Mouse (Mus musculus): Measurements from ENCODE around the gene Cln5. TPM values are rescaled to one million over a fixed set of nuclear protein-coding genes. Genes with fewer than 3 reads are reported as not detected.

The Cln5 gene
- polyA plus RNA-seq, 1 experiment from 2014 or later = 10.7 TPM

DNA sequence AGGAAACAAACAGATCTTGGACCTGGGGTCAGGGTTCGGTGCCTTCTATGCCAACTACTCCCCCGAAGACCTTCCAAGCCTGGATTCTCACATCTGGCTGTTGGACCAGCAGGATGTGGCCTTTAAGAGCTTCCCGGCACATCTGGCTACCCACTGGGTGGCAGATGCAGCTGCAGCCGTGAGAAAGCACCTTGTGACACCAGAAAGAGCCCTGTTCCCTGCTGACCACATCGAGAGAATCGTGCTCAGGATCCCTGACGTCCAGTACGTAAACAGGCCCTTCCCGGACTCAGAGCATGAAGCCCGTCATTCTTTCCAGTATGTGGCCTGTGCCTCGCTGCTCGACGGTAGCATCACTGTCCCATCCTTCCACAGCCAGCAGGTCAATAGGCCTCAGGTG, 15.3 kb upstream of the Cln5 start:
- H3K4me1 ChIP-seq (ENCODE audit: control insufficient read depth, insufficient read depth, low read length) = no peaks in the 10 kb centered on the region
- no peaks in the 10 kb centered on the region for H3K27me3 ChIP-seq (ENCODE audit: control insufficient read depth, insufficient read depth, low read depth, low read length)
- H3K4me3 ChIP-seq (ENCODE audit: low read depth, low read length) = no peak overlapping the region
- no peak overlapping the region for H3K27ac ChIP-seq (ENCODE audit: low read length)
- no peak for ATAC-seq
- no peak overlapping the region for H3K4me2 ChIP-seq (ENCODE audit: low read length)
- H3K9ac ChIP-seq (ENCODE audit: low read depth, low read length) = no peak overlapping the region
- H3K9me3 ChIP-seq (replicated peaks; ENCODE audit: control insufficient read depth, low read length, poor library complexity, severe bottlenecking) = no peaks in the 10 kb centered on the region
- H3K36me3 ChIP-seq (ENCODE audit: control insufficient read depth, insufficient read depth, low read length) = no peaks in the 10 kb centered on the region
- WGBS = 89% methylated on average over 13 of the region's 13 CpGs

DNA sequence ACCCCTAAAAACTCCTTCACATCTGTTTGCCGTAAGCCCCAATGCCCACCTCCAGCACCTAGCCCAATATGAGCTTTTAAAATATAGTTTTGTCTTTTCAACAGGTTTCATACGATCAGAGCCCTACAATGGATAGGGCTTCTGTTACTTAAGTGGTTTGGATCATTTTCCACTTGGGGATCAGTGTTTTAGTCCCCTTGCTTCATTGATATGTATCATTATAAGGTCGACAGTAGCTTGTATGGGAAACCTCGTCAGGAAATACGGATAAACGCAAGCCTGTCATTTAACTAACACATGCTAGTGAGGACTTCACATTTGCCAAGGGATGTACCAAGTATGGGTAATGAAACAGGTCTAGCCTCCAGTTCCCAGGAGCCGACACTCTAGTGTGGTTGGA, 13.4 kb upstream of the Cln5 start:
- H3K9ac ChIP-seq (ENCODE audit: low read depth, low read length) = no peak overlapping the region
- no peaks in the 10 kb centered on the region for H3K9me3 ChIP-seq (replicated peaks; ENCODE audit: control insufficient read depth, low read length, poor library complexity, severe bottlenecking)
- H3K27ac ChIP-seq (ENCODE audit: low read length) = no peak overlapping the region
- H3K4me1 ChIP-seq (ENCODE audit: control insufficient read depth, insufficient read depth, low read length) = no peaks in the 10 kb centered on the region
- H3K27me3 ChIP-seq (ENCODE audit: control insufficient read depth, insufficient read depth, low read depth, low read length) = no peaks in the 10 kb centered on the region
- H3K36me3 ChIP-seq (ENCODE audit: control insufficient read depth, insufficient read depth, low read length) = no peaks in the 10 kb centered on the region
- WGBS = 91% methylated on average over 7 of the region's 7 CpGs
- H3K4me3 ChIP-seq (ENCODE audit: low read depth, low read length) = no peak overlapping the region
- no peak for ATAC-seq
- no peak overlapping the region for H3K4me2 ChIP-seq (ENCODE audit: low read length)

DNA sequence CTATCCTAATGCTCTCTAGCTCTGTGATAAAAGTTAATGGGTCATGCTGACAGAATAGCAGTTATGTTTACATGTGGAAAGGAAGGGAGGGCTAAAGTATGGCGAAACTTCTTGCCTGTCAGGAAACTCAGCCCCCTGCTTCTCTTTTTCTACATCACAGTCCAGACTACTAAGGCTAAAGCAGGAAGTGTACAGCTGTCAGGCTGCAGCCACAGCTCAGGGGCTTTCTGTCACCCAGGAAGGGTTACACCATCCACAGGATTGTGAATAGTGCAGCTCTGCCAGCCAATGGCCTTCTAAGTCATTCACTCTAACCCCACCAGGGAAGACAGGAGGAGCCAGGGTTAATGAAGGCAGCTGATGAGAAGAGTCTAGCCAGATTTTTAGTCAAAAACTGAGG, 11.0 kb upstream of the Cln5 start:
- H3K4me2 ChIP-seq (ENCODE audit: low read length) = no peak overlapping the region
- no peaks in the 10 kb centered on the region for H3K27me3 ChIP-seq (ENCODE audit: control insufficient read depth, insufficient read depth, low read depth, low read length)
- ATAC-seq = no peak
- no peak overlapping the region for H3K27ac ChIP-seq (ENCODE audit: low read length)
- no peak overlapping the region for H3K4me3 ChIP-seq (ENCODE audit: low read depth, low read length)
- no peaks in the 10 kb centered on the region for H3K4me1 ChIP-seq (ENCODE audit: control insufficient read depth, insufficient read depth, low read length)
- H3K9ac ChIP-seq (ENCODE audit: low read depth, low read length) = no peak overlapping the region
- H3K9me3 ChIP-seq (replicated peaks; ENCODE audit: control insufficient read depth, low read length, poor library complexity, severe bottlenecking) = no peaks in the 10 kb centered on the region
- WGBS = 92% methylated on average over 1 of the region's 1 CpGs
- no peaks in the 10 kb centered on the region for H3K36me3 ChIP-seq (ENCODE audit: control insufficient read depth, insufficient read depth, low read length)

DNA sequence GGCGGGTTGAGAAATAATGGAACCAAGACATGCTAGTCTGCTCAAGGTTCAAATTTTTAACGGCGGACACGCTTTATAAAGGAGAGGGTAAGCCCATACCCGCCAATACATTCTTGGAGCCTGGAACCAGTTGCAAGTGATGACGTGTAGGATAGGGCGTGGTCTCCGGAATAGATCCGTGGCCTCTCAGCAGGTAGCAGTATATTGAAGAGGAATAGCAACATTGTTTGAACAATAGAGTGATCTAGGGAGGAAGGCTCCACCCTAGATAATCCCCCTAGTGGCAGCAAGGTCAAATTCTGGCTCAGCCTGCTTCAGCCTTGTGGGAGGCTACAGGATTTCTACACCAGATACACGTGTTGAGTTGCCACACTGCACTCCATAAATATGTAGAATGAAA, 10.5 kb upstream of the Cln5 start:
- H3K9ac ChIP-seq (ENCODE audit: low read depth, low read length) = no peak overlapping the region
- no peak overlapping the region for H3K4me3 ChIP-seq (ENCODE audit: low read depth, low read length)
- WGBS = 86% methylated on average over 10 of the region's 10 CpGs
- ATAC-seq = no peak
- H3K27ac ChIP-seq (ENCODE audit: low read length) = no peak overlapping the region
- H3K36me3 ChIP-seq (ENCODE audit: control insufficient read depth, insufficient read depth, low read length) = no peaks in the 10 kb centered on the region
- no peaks in the 10 kb centered on the region for H3K27me3 ChIP-seq (ENCODE audit: control insufficient read depth, insufficient read depth, low read depth, low read length)
- no peaks in the 10 kb centered on the region for H3K4me1 ChIP-seq (ENCODE audit: control insufficient read depth, insufficient read depth, low read length)
- H3K4me2 ChIP-seq (ENCODE audit: low read length) = no peak overlapping the region
- no peaks in the 10 kb centered on the region for H3K9me3 ChIP-seq (replicated peaks; ENCODE audit: control insufficient read depth, low read length, poor library complexity, severe bottlenecking)

DNA sequence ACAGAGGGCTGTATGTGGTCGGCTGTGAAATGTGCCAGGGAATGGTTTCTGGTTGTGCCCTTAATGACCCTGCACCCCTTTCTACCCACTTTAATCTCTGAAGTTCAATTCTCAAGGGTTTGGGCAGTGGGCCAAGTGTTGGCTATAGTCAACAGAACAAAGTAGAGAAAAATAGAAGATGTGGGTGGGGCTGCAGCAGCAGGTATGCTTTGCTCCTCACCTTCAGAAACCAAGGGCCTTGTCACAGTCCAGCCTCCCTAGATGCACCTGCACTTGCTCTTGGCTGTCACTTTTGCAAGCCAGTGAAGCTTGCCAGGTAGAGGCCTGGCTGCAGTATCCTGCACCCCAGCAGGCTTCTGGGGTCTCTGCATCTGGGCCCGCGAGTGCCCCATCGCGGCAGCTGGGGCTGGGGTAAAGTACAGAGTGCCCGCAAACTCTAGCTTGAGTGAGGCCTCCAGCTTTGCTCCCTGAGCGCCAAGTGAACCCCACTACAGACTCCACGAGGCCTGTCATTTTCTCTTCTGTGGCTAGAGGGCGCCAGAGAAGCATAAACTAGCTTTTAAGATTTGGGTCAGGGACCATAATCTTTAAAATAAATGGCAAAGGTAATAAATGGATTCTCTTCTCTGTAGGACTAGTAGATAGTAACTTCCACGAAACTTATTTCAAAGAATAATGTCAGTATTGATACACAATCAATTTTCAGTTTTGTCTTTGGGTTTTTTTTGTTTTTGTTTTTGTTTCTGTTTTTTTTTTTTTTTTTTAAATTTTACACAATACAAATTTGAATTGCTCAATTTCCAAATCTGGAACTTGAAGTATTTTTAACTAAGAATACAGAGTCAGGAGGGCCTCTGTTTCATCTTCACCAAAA, 4.5 kb upstream of the Cln5 start:
- 0 out of 2 replicates have a peak overlapping the region, but pooled peaks have one; percentile 12 for H3K4me2 ChIP-seq (ENCODE audit: low read length)
- H3K27me3 ChIP-seq (ENCODE audit: control insufficient read depth, insufficient read depth, low read depth, low read length) = no peaks in the 10 kb centered on the region

DNA sequence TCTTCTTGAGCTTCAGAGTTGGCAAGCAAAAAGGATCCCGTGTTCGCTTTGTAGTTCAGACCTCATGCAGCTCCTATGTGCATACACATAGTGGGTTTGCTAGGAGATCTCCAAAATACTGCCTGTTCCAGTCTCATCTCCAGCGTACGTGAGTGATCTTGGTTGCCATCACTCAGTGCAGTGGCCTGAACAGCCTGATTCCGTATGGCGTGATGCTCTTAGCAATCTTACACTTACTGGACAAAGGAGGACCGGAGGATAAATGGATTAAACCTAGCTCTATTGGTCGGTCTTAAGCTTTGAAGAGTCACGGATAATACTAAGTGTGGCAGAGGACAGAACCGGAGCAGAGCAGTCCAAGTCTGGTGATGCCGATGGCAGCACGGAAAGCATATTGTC, 552 bp upstream of the Cln5 start:
- Histone ChIP-seq H3K9ac (ENCODE audit: low read depth, low read length) (peak overlapping the region; percentile 80), H3K4me1 (ENCODE audit: control insufficient read depth, insufficient read depth, low read length) (peaks cover 7% of the 10 kb centered on the region), H3K4me3 (ENCODE audit: low read depth, low read length) (peak overlapping the region; percentile 84), H3K4me2 (ENCODE audit: low read length) (peak overlapping the region; percentile 93), H3K27me3 (ENCODE audit: control insufficient read depth, insufficient read depth, low read depth, low read length) (no peaks in the 10 kb centered on the region), H3K36me3 (ENCODE audit: control insufficient read depth, insufficient read depth, low read length) (0 out of 2 replicates have a peak, but pooled peaks cover 2% of the 10 kb centered on the region), H3K9me3 (replicated peaks; ENCODE audit: control insufficient read depth, low read length, poor library complexity, severe bottlenecking) (no peaks in the 10 kb centered on the region), H3K27ac (ENCODE audit: low read length) (peak overlapping the region; percentile 59)
- ATAC-seq = peak; percentile 66; the same call in 1 of the 2 replicates
- 8% methylated on average over 12 of the region's 12 CpGs for WGBS

More for the DNA sequence above, 4.5 kb upstream of the Cln5 start:
- Histone ChIP-seq H3K9me3 (replicated peaks; ENCODE audit: control insufficient read depth, low read length, poor library complexity, severe bottlenecking) (no peaks in the 10 kb centered on the region), H3K36me3 (ENCODE audit: control insufficient read depth, insufficient read depth, low read length) (no peaks in the 10 kb centered on the region), H3K4me1 (ENCODE audit: control insufficient read depth, insufficient read depth, low read length) (peaks cover 2% of the 10 kb centered on the region; the same call in 1 of the 2 replicates), H3K27ac (ENCODE audit: low read length) (no peak overlapping the region), H3K4me3 (ENCODE audit: low read depth, low read length) (no peak overlapping the region), H3K9ac (ENCODE audit: low read depth, low read length) (no peak overlapping the region)
- ATAC-seq = no peak
- 15% methylated on average over 10 of the region's 10 CpGs for WGBS

DNA sequence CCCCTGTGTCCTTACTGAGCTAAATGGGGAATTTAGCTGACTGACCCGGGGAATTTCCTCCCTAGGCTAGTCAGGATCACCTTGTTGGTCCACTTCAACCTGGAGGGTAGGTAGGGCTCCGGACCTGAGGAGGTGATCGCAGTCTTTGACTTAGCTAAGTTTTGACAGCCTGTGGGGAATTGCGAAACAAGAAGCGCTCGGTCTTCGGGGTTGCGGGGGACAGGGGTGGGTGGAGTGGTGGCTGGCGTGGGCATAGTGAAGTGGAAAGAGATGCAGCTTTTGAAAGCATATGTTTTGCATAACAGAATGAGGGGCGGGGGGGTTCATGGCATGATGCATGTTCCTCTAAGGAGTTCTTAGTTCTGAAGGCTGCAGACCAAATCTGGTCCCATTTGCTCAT, 774 bp downstream of the Cln5 start:
- Histone ChIP-seq H3K27me3 (ENCODE audit: control insufficient read depth, insufficient read depth, low read depth, low read length) (no peaks in the 10 kb centered on the region), H3K9me3 (replicated peaks; ENCODE audit: control insufficient read depth, low read length, poor library complexity, severe bottlenecking) (no peaks in the 10 kb centered on the region), H3K36me3 (ENCODE audit: control insufficient read depth, insufficient read depth, low read length) (0 out of 2 replicates have a peak, but pooled peaks cover 2% of the 10 kb centered on the region), H3K4me3 (ENCODE audit: low read depth, low read length) (peak overlapping the region; percentile 84), H3K9ac (ENCODE audit: low read depth, low read length) (peak overlapping the region; percentile 80), H3K4me1 (ENCODE audit: control insufficient read depth, insufficient read depth, low read length) (peaks cover 7% of the 10 kb centered on the region), H3K27ac (ENCODE audit: low read length) (peak overlapping the region; percentile 59; the same call in 1 of the 2 replicates), H3K4me2 (ENCODE audit: low read length) (peak overlapping the region; percentile 93)
- ATAC-seq = no peak
- 3% methylated on average over 10 of the region's 10 CpGs for WGBS

DNA sequence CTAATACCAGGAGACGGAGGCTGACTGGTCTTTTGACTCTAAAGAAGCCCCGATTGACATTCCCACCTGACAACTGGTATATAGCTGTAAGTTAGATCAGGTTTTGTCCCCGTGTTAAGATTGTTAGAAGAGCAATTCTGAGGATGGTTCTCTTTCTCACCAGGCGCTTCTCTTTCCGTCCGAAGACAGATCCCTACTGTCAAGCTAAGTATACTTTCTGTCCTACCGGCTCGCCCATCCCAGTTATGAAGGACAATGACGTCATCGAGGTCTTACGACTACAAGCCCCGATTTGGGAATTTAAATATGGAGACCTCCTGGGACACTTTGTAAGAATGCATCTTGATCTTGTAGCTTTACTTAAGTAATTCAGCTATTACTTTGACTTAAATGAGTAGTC, 1.5 kb downstream of the Cln5 start:
- no peak overlapping the region for H3K27ac ChIP-seq (ENCODE audit: low read length)
- 0 out of 2 replicates have a peak, but pooled peaks cover 2% of the 10 kb centered on the region for H3K36me3 ChIP-seq (ENCODE audit: control insufficient read depth, insufficient read depth, low read length)
- no peak overlapping the region for H3K9ac ChIP-seq (ENCODE audit: low read depth, low read length)
- H3K4me1 ChIP-seq (ENCODE audit: control insufficient read depth, insufficient read depth, low read length) = peaks cover 7% of the 10 kb centered on the region
- H3K4me2 ChIP-seq (ENCODE audit: low read length) = no peak overlapping the region
- no peak overlapping the region for H3K4me3 ChIP-seq (ENCODE audit: low read depth, low read length)
- WGBS = 93% methylated on average over 12 of the region's 12 CpGs
- no peak for ATAC-seq
- no peaks in the 10 kb centered on the region for H3K27me3 ChIP-seq (ENCODE audit: control insufficient read depth, insufficient read depth, low read depth, low read length)
- H3K9me3 ChIP-seq (replicated peaks; ENCODE audit: control insufficient read depth, low read length, poor library complexity, severe bottlenecking) = no peaks in the 10 kb centered on the region

DNA sequence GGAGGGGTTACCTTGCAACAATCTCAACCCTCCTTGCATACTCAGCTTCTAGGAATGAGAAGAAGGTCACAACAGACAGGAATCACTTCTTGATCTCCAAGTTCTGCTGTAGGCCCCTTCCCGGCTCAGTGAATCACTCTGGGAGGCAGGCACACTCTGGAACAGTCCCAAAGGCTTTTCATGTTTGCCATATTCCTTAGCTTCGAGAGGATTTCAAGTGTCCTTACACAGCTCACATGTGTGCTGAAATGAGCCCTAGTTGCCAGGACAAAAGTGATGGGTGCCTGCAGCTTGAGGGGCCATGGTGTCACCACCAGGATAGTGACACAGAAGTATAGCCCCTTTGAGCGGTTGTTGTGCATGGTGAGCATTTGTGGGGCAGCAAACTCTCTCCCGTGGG, 2.7 kb downstream of the Cln5 start:
- H3K4me3 ChIP-seq (ENCODE audit: low read depth, low read length) = no peak overlapping the region
- H3K4me2 ChIP-seq (ENCODE audit: low read length) = no peak overlapping the region
- 93% methylated on average over 4 of the region's 4 CpGs for WGBS
- no peaks in the 10 kb centered on the region for H3K9me3 ChIP-seq (replicated peaks; ENCODE audit: control insufficient read depth, low read length, poor library complexity, severe bottlenecking)
- no peak overlapping the region for H3K27ac ChIP-seq (ENCODE audit: low read length)
- H3K4me1 ChIP-seq (ENCODE audit: control insufficient read depth, insufficient read depth, low read length) = peaks cover 7% of the 10 kb centered on the region
- H3K9ac ChIP-seq (ENCODE audit: low read depth, low read length) = no peak overlapping the region
- no peak for ATAC-seq
- no peaks in the 10 kb centered on the region for H3K27me3 ChIP-seq (ENCODE audit: control insufficient read depth, insufficient read depth, low read depth, low read length)
- 0 out of 2 replicates have a peak, but pooled peaks cover 2% of the 10 kb centered on the region for H3K36me3 ChIP-seq (ENCODE audit: control insufficient read depth, insufficient read depth, low read length)

Data from midbrain, embryonic 16.5 days (tissue).